Mouse (Mus musculus) lung, adult 10 weeks (tissue): ENCODE results near the gene C87977. TPM values are rescaled to one million over a fixed set of nuclear protein-coding genes. Genes with fewer than 3 reads are reported as not detected.

Source experiments
- polyA plus RNA-seq: library from polyadenylated mRNA; stranded (reverse); fragments of 350-450 nt; fragmentation: Illumina TruSeq; extraction: RNeasy Lipid Tissue Mini Kit (QIAGEN cat#74804); gene quantifications from one replicate; pipeline ENCODE4 v1.2.3, GENCODE M21; 2014; ENCODE audit warnings: low read depth, low replicate concordance; ENCODE audit not compliant: insufficient read depth

The C87977 gene
- not detected for polyA plus RNA-seq

GRCm38 (mm10) chr4:144213218-144213617 is at the start of gene C87977:
TSS of gene C87977 (minus strand) at chr4:144213318.

DNA sequence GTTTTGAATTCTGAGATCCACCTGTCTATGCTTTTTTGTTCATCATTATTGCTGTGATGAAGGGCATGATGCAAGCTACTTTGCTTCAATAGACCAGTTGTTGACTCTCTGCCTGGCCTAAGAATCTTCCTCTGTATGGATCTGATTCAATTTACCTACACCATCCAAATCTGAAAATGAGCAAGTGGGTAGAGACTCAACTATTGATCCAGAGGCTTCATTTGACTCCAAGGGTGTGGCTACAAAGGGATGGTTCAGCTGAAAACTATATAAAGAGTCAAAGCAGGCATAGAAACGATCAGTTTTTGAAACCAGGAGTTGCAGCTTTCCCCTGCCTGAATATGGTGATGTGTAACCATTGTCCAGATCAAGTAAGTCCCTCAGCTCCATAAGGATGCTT is 22.7 kb downstream of the C87977 start, which contains the start of gene Oog2:
Oog2 (plus strand) TSS at position 301 of the 400 bp plus-strand sequence.

GRCm38 (mm10) chr4:144162563-144162962 is 50.6 kb downstream of the C87977 start, which contains the start of gene Oog3:
TSS of gene Oog3 (minus strand) at chr4:144162663.

Other genes with a start within 250 kb of the C87977 start
- gene Gm13101, start 246.4 kb downstream of the C87977 start, polyA plus RNA-seq = not detected
- gene Pramef17, start 218.9 kb downstream of the C87977 start, polyA plus RNA-seq = not detected
- gene Pramel4, start 154.2 kb downstream of the C87977 start, polyA plus RNA-seq = not detected
- gene Gm13102, start 106.8 kb downstream of the C87977 start, polyA plus RNA-seq = not detected
- not detected for gene Oog3, start 50.7 kb downstream of the C87977 start, polyA plus RNA-seq
- gene Oog2, start 22.6 kb downstream of the C87977 start, polyA plus RNA-seq = not detected
- gene Pramel5, start 67.2 kb upstream of the C87977 start, polyA plus RNA-seq = not detected
- gene Gm13128, start 116.9 kb upstream of the C87977 start, polyA plus RNA-seq = not detected
- not detected for gene Gm13119, start 144.6 kb upstream of the C87977 start, polyA plus RNA-seq
- gene Pramef20, start 164.6 kb upstream of the C87977 start, polyA plus RNA-seq = not detected
- 0.21 TPM for gene Pramef12, start 195.1 kb upstream of the C87977 start, polyA plus RNA-seq
- gene 1700012P22Rik, start 225.5 kb upstream of the C87977 start, polyA plus RNA-seq = not detected
- not detected for gene Gm9944, start 240.0 kb upstream of the C87977 start, polyA plus RNA-seq